Mouse (Mus musculus) kidney, adult 2 months (tissue): ENCODE measurements at regions not wholly inside any gene's neighbourhood (a gene's known extent, or its start where the extent isn't known, plus 50 kb on each side); places are given as distances from the start of the nearest gene placed in this dataset.

Source experiments
- CTCF ChIP-seq: fragments of 200-500 bp; conservative IDR thresholded peaks from 2 replicates; pipeline ENCODE4 v1.5.1; 2011; ENCODE audit warnings: low read depth, mild to moderate bottlenecking, control low read depth, low read length, moderate library complexity, mixed read lengths; ENCODE audit not compliant: insufficient read depth, insufficient read length
- POLR2A ChIP-seq: fragments of 200-500 bp; IDR thresholded peaks from one replicate; pipeline ENCODE4 v1.6.1; 2011; ENCODE audit warnings: low read depth, low read length, control low read depth

DNA sequence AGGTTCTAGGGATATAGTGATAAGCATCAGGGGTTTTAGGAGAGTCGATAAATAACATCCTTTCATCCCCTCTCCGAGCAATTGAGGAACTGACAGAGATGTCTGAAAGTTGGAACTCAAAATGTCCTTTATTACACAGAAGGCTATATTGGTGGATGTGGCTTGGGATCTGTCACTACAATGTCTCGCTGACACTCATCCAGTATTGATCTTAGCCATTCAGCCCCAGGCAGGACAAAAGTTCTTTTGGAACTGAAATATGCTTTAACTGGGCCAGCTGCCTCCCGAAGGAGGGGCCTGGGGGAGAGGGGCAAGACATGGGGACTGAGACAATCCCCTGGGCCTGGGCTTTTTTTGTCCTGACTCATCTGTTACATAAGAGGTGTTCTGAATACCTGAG is 85.2 kb upstream of the Atp6ap2 start:
- TF ChIP-seq POLR2A (no peak), CTCF (no peak)
